Mouse (Mus musculus) MEL (cell line): ENCODE results near the gene Ccdc155. TPM values are rescaled to one million over a fixed set of nuclear protein-coding genes. Genes with fewer than 3 reads are reported as not detected.
A peak's percentile ranks its signal among the peaks of the same experiment; 100 is the strongest.

ENCODE experiments used
- DNase-seq: peaks from one replicate; pipeline ENCODE4 v3.0.0; 2011; ENCODE audit warnings: low read depth, low spot score
- H3K27ac ChIP-seq: 2 replicates; pipeline ENCODE4 v1.5.1; 2012; ENCODE audit warnings: low read depth, mild to moderate bottlenecking, control low read depth, low read length, moderate library complexity; ENCODE audit not compliant: control insufficient read depth
- H3K27me3 ChIP-seq, 2 experiments: fragments of 150-350 bp in 1 of 2; sonication (generic) in 1 of 2; 2 replicates each; pipeline ENCODE4 v1.6.1; 2012; ENCODE audit warnings: low read length in 2 of 2, mild to moderate bottlenecking in 2 of 2, improper control_type of control experiment in 1 of 2, moderate library complexity in 1 of 2; ENCODE audit not compliant: insufficient read depth in 2 of 2, control insufficient read depth in 1 of 2
- H3K36me3 ChIP-seq, 2 experiments: 2 replicates each; pipeline ENCODE4 v1.6.1; 2012 to 2014; ENCODE audit warnings: low read length in 2 of 2, improper control_type of control experiment in 1 of 2, inconsistent platforms in 1 of 2, mild to moderate bottlenecking in 1 of 2; ENCODE audit not compliant: insufficient read depth in 2 of 2, control insufficient read depth in 1 of 2
- H3K4me1 ChIP-seq, 2 experiments: fragments of 150-350 bp in 1 of 2; sonication (generic) in 1 of 2; 2 replicates each; pipeline ENCODE4 v1.6.1; 2012; ENCODE audit warnings: low read length in 2 of 2, improper control_type of control experiment in 1 of 2, mild to moderate bottlenecking in 1 of 2; ENCODE audit not compliant: insufficient read depth in 2 of 2, control insufficient read depth in 1 of 2
- H3K4me3 ChIP-seq, 2 experiments: fragments of 150-350 bp in 1 of 2; sonication (generic) in 1 of 2; 2 replicates each; pipeline ENCODE4 v1.5.1; 2012; ENCODE audit warnings: low read depth in 2 of 2, low read length in 2 of 2, mild to moderate bottlenecking in 2 of 2, moderate library complexity in 2 of 2, control low read depth in 1 of 2, improper control_type of control experiment in 1 of 2; ENCODE audit not compliant: control insufficient read depth in 1 of 2, insufficient read depth in 1 of 2
- H3K79me2 ChIP-seq: 2 replicates; pipeline ENCODE4 v1.6.1; 2012; ENCODE audit warnings: mild to moderate bottlenecking, low read length, moderate library complexity; ENCODE audit not compliant: control insufficient read depth, poor library complexity, insufficient read depth
- H3K9ac ChIP-seq: 2 replicates; pipeline ENCODE4 v1.6.1; 2012; ENCODE audit warnings: low read depth, mild to moderate bottlenecking, control low read depth, low read length, moderate library complexity; ENCODE audit not compliant: control insufficient read depth, poor library complexity, severe bottlenecking
- H3K9me3 ChIP-seq: fragments of 150-350 bp; sonication (generic); replicated peaks from 2 replicates; pipeline ENCODE4 v1.6.1; 2012; ENCODE audit warnings: mild to moderate bottlenecking, low read length, improper control_type of control experiment, moderate library complexity; ENCODE audit not compliant: insufficient read depth
- BHLHE40 ChIP-seq: IDR thresholded peaks from 2 replicates; pipeline ENCODE4 v1.6.1; 2012; ENCODE audit warnings: low read depth, mild to moderate bottlenecking, inconsistent platforms, low read length, improper control_type of control experiment, borderline replicate concordance
- CHD1 ChIP-seq: IDR thresholded peaks from 2 replicates; pipeline ENCODE4 v1.6.1; 2012; ENCODE audit warnings: low read depth, mild to moderate bottlenecking, inconsistent platforms, low read length, improper control_type of control experiment
- CHD2 ChIP-seq: IDR thresholded peaks from 2 replicates; pipeline ENCODE4 v1.6.1; 2011; ENCODE audit warnings: low read length, improper control_type of control experiment
- E2F4 ChIP-seq: IDR thresholded peaks from 2 replicates; pipeline ENCODE4 v1.6.1; 2011; ENCODE audit warnings: low read depth, low read length, improper control_type of control experiment, borderline replicate concordance
- ELF1 ChIP-seq: IDR thresholded peaks from 2 replicates; pipeline ENCODE4 v1.6.1; 2014; ENCODE audit warnings: low read depth, mild to moderate bottlenecking, inconsistent platforms, low read length, improper control_type of control experiment, moderate library complexity
- EP300 ChIP-seq, 2 experiments: IDR thresholded peaks; 2 replicates each; pipeline ENCODE4 v1.6.1; 2011; ENCODE audit warnings: improper control_type of control experiment in 2 of 2, low read length in 2 of 2, low read depth in 1 of 2, mild to moderate bottlenecking in 1 of 2
- ETS1 ChIP-seq: IDR thresholded peaks from 2 replicates; pipeline ENCODE4 v1.6.1; 2012; ENCODE audit warnings: low read depth, mild to moderate bottlenecking, inconsistent platforms, low read length, improper control_type of control experiment, moderate library complexity
- GABPA ChIP-seq: IDR thresholded peaks from 2 replicates; pipeline ENCODE4 v1.6.1; 2012; ENCODE audit warnings: low read depth, mild to moderate bottlenecking, inconsistent platforms, low read length, improper control_type of control experiment, moderate library complexity
- GATA1 ChIP-seq: IDR thresholded peaks from 2 replicates; pipeline ENCODE4 v1.6.1; 2011; ENCODE audit warnings: low read depth, low read length, improper control_type of control experiment
- HCFC1 ChIP-seq: IDR thresholded peaks from 2 replicates; pipeline ENCODE4 v1.6.1; 2012; ENCODE audit warnings: low read depth, mild to moderate bottlenecking, inconsistent platforms, low read length, improper control_type of control experiment, moderate library complexity
- JUND ChIP-seq: IDR thresholded peaks from 2 replicates; pipeline ENCODE4 v1.6.1; 2011; ENCODE audit warnings: low read depth, mild to moderate bottlenecking, improper control_type of control experiment, low read length
- KAT2A ChIP-seq: conservative IDR thresholded peaks from 2 replicates; pipeline ENCODE4 v1.6.1; 2012; ENCODE audit warnings: low read depth, low read length, improper control_type of control experiment, inconsistent platforms
- MAFK ChIP-seq: IDR thresholded peaks from 2 replicates; pipeline ENCODE4 v1.6.1; 2011; ENCODE audit warnings: low read depth, mild to moderate bottlenecking, low read length, improper control_type of control experiment, borderline replicate concordance
- MAX ChIP-seq: IDR thresholded peaks from 2 replicates; pipeline ENCODE4 v1.6.1; 2011; ENCODE audit warnings: low read length, improper control_type of control experiment
- MAZ ChIP-seq: IDR thresholded peaks from 2 replicates; pipeline ENCODE4 v1.6.1; 2012; ENCODE audit warnings: low read depth, mild to moderate bottlenecking, inconsistent platforms, low read length, improper control_type of control experiment
- MEF2A ChIP-seq: IDR thresholded peaks from 2 replicates; pipeline ENCODE4 v1.6.1; 2014; ENCODE audit warnings: low read depth, mild to moderate bottlenecking, inconsistent platforms, low read length, improper control_type of control experiment; ENCODE audit not compliant: poor library complexity, insufficient replicate concordance, severe bottlenecking; ENCODE audit errors: extremely low read depth
- MXI1 ChIP-seq: IDR thresholded peaks from 2 replicates; pipeline ENCODE4 v1.6.1; 2011; ENCODE audit warnings: mild to moderate bottlenecking, low read depth, low read length, improper control_type of control experiment
- MYB ChIP-seq: IDR thresholded peaks from 2 replicates; pipeline ENCODE4 v1.6.1; 2011; ENCODE audit warnings: mild to moderate bottlenecking, low read depth, low read length, improper control_type of control experiment
- MYC ChIP-seq: IDR thresholded peaks from 2 replicates; pipeline ENCODE4 v1.6.1; 2011; ENCODE audit warnings: low read depth, mild to moderate bottlenecking, low read length, improper control_type of control experiment, moderate library complexity
- NELFE ChIP-seq: IDR thresholded peaks from 2 replicates; pipeline ENCODE4 v1.6.1; 2011; ENCODE audit warnings: low read depth, low read length, improper control_type of control experiment
- NRF1 ChIP-seq: IDR thresholded peaks from 2 replicates; pipeline ENCODE4 v1.6.1; 2014; ENCODE audit warnings: low read depth, mild to moderate bottlenecking, inconsistent platforms, low read length, improper control_type of control experiment, moderate library complexity; ENCODE audit not compliant: poor library complexity, insufficient read depth, severe bottlenecking
- POLR2A ChIP-seq, 2 experiments: IDR thresholded peaks; 2 replicates each; pipeline ENCODE4 v1.6.1; 2011 to 2012; ENCODE audit warnings: low read length in 2 of 2, mild to moderate bottlenecking in 2 of 2, control low read depth in 1 of 2, improper control_type of control experiment in 1 of 2, low read depth in 1 of 2, moderate library complexity in 1 of 2; ENCODE audit not compliant: control insufficient read depth in 1 of 2, insufficient read depth in 1 of 2, poor library complexity in 1 of 2
- POLR2AphosphoS2 ChIP-seq: IDR thresholded peaks from 2 replicates; pipeline ENCODE4 v1.6.1; 2011; ENCODE audit warnings: low read length, improper control_type of control experiment
- POLR2AphosphoS5 ChIP-seq: IDR thresholded peaks from 2 replicates; pipeline ENCODE4 v1.6.1; 2012; ENCODE audit warnings: low read depth, borderline replicate concordance, mild to moderate bottlenecking, inconsistent platforms, low read length, moderate library complexity, mixed read lengths
- RAD21 ChIP-seq: IDR thresholded peaks from 2 replicates; pipeline ENCODE4 v1.6.1; 2011; ENCODE audit warnings: mild to moderate bottlenecking, low read depth, low read length, improper control_type of control experiment
- RCOR1 ChIP-seq: IDR thresholded peaks from 2 replicates; pipeline ENCODE4 v1.6.1; 2012; ENCODE audit warnings: low read depth, mild to moderate bottlenecking, inconsistent platforms, low read length, improper control_type of control experiment
- SIN3A ChIP-seq: IDR thresholded peaks from 2 replicates; pipeline ENCODE4 v1.6.1; 2012; ENCODE audit warnings: low read length, improper control_type of control experiment, inconsistent platforms
- SMC3 ChIP-seq: IDR thresholded peaks from 2 replicates; pipeline ENCODE4 v1.6.1; 2011; ENCODE audit warnings: low read depth, low read length, improper control_type of control experiment
- TAL1 ChIP-seq: IDR thresholded peaks from 2 replicates; pipeline ENCODE4 v1.6.1; 2012; ENCODE audit warnings: mild to moderate bottlenecking, inconsistent platforms, low read length, moderate library complexity, mixed read lengths
- TBP ChIP-seq: IDR thresholded peaks from 2 replicates; pipeline ENCODE4 v1.8.0; 2011; ENCODE audit warnings: low read depth, low read length, improper control_type of control experiment
- TCF12 ChIP-seq: IDR thresholded peaks from 2 replicates; pipeline ENCODE4 v1.6.1; 2014; ENCODE audit warnings: low read depth, mild to moderate bottlenecking, inconsistent platforms, low read length, improper control_type of control experiment, moderate library complexity
- UBTF ChIP-seq: IDR thresholded peaks from 2 replicates; pipeline ENCODE4 v1.6.1; 2012; ENCODE audit warnings: low read depth, mild to moderate bottlenecking, inconsistent platforms, low read length, improper control_type of control experiment, moderate library complexity, borderline replicate concordance; ENCODE audit not compliant: insufficient read depth
- USF1 ChIP-seq: IDR thresholded peaks from 2 replicates; pipeline ENCODE4 v1.6.1; 2014; ENCODE audit warnings: low read depth, mild to moderate bottlenecking, inconsistent platforms, low read length, improper control_type of control experiment, moderate library complexity
- USF2 ChIP-seq, 2 experiments: IDR thresholded peaks; 2 replicates each; pipeline ENCODE4 v1.6.1; 2011 to 2012; ENCODE audit warnings: improper control_type of control experiment in 2 of 2, low read length in 2 of 2, borderline replicate concordance in 1 of 2, inconsistent platforms in 1 of 2, low read depth in 1 of 2, mild to moderate bottlenecking in 1 of 2; ENCODE audit not compliant: insufficient read depth in 1 of 2
- ZC3H11A ChIP-seq: IDR thresholded peaks from 2 replicates; pipeline ENCODE4 v1.6.1; 2012; ENCODE audit warnings: low read depth, mild to moderate bottlenecking, inconsistent platforms, low read length, improper control_type of control experiment
- ZKSCAN1 ChIP-seq: IDR thresholded peaks from 2 replicates; pipeline ENCODE4 v1.6.1; 2012; ENCODE audit warnings: low read depth, mild to moderate bottlenecking, inconsistent platforms, low read length, improper control_type of control experiment, moderate library complexity
- ZMIZ1 ChIP-seq: IDR thresholded peaks from 2 replicates; pipeline ENCODE4 v1.6.1; 2012; ENCODE audit warnings: low read depth, mild to moderate bottlenecking, inconsistent platforms, low read length, improper control_type of control experiment, moderate library complexity
- ZNF384 ChIP-seq: IDR thresholded peaks from 2 replicates; pipeline ENCODE4 v1.6.1; 2012; ENCODE audit warnings: low read depth, mild to moderate bottlenecking, inconsistent platforms, low read length, improper control_type of control experiment
- polyA plus RNA-seq, 2 experiments: library from polyadenylated mRNA; stranded (reverse) in 1 of 2; unstranded in 1 of 2; fragments of >175 nt in 1 of 2; fragments of >200 nt in 1 of 2; gene quantifications; 2 replicates each; pipeline versions ENCODE4 v1.2.1 to v1.2.4; 2012; ENCODE audit warnings: low replicate concordance in 2 of 2, low read depth in 1 of 2; ENCODE audit not compliant: insufficient read length in 2 of 2, insufficient read depth in 1 of 2, missing spikeins in 1 of 2
- total RNA-seq: library from RNA; depleted of rRNA; stranded (reverse); fragments of 300-350 nt; gene quantifications from 2 replicates; pipeline ENCODE4 v1.2.3, GENCODE M21; 2012

Gene Ccdc155
- total and polyA plus RNA-seq, 3 experiments: 0.27 to 0.38 TPM; not detected in 1

DNA sequence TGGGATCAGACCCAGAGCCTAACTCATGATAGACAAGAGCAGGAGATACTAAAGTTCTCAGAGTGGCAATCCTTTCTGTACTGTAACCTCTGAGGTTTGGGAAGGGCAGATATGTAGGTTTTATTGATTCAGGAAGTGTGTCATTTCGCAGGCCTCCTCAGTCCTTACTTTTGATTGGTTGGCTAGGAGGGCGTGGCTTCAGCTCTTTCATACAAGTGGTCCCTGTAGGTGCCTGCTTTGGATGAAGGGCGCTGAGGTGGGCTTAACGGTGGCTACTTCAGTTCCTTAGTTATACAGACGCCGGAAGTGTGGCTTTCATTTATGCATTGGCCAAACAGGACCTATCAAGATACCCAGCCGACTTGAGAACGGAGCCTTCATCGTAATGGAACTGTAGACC lies 49.1 kb downstream of the Ccdc155 start:
- Histone ChIP-seq H3K27ac (peak overlapping the region; percentile 84), H3K27me3 (no peaks in the 10 kb centered on the region), H3K36me3 (peaks cover 0 to 7% of the 10 kb centered on the region in 2 experiments; a peak in 2 of 4 replicates), H3K4me1 (peaks cover 4 to 12% of the 10 kb centered on the region in 2 experiments; a peak in 3 of 4 replicates), H3K9ac (peak overlapping the region; percentile 49), H3K79me2 (peaks cover 7% of the 10 kb centered on the region; the same call in 1 of the 2 replicates), H3K9me3 (no peaks in the 10 kb centered on the region), H3K4me3 (peak overlapping the region; percentile 27 to 34)
- DNase-seq: peak; percentile 94
- peak; percentile 66 for TF ChIP-seq NELFE
- TF ChIP-seq SIN3A: peak; percentile 46; the same call in 1 of the 2 replicates
- TF ChIP-seq GATA1: no peak
- no peak for TF ChIP-seq JUND
- no peak for TF ChIP-seq MAFK
- no peak for TF ChIP-seq CHD1
- TF ChIP-seq MAZ: no peak
- TF ChIP-seq SMC3: no peak
- TF ChIP-seq CHD2: no peak
- TF ChIP-seq ZKSCAN1: no peak
- TF ChIP-seq ZC3H11A: no peak
- TF ChIP-seq NRF1: no peak
- TF ChIP-seq TAL1: no peak
- no peak for TF ChIP-seq POLR2AphosphoS5
- 0 out of 2 replicates have a peak, but pooled peaks have one; percentile 30 for TF ChIP-seq USF1
- no peak for TF ChIP-seq ZNF384
- TF ChIP-seq ETS1: no peak
- peak; percentile 77 for TF ChIP-seq HCFC1
- TF ChIP-seq MEF2A: no peak
- no peak for TF ChIP-seq TCF12
- TF ChIP-seq TBP: peak; percentile 93
- no peak for TF ChIP-seq RCOR1
- TF ChIP-seq E2F4: no peak
- TF ChIP-seq GABPA: no peak
- TF ChIP-seq POLR2AphosphoS2: peak; percentile 85
- no peak for TF ChIP-seq KAT2A
- TF ChIP-seq RAD21: no peak
- TF ChIP-seq MXI1: no peak; the same call in 1 of the 2 replicates
- no peak for TF ChIP-seq UBTF
- no peak for TF ChIP-seq USF2 (IDR thresholded peaks at IDR 0.05; ENCODE audit: borderline replicate concordance in 1 of 2, insufficient read depth in 1 of 2, low read depth in 1 of 2, low read length in 2 of 2)
- TF ChIP-seq BHLHE40: no peak
- peak; percentile 48; the same call in 1 of the 2 replicates for TF ChIP-seq ELF1
- TF ChIP-seq POLR2A (IDR thresholded peaks at IDR 0.05; ENCODE audit: control insufficient read depth in 1 of 2, insufficient read depth in 1 of 2, low read depth in 1 of 2, low read length in 2 of 2, poor library complexity in 1 of 2): peak in 1 of 2 experiments; percentile 80; a peak in 2 of 4 replicates
- TF ChIP-seq EP300 (IDR thresholded peaks at IDR 0.05; ENCODE audit: low read depth in 1 of 2, low read length in 2 of 2): no peak
- TF ChIP-seq MYC: no peak
- peak; percentile 81; the same call in 1 of the 2 replicates for TF ChIP-seq ZMIZ1
- no peak for TF ChIP-seq MAX
- no peak for TF ChIP-seq MYB
